Mouse (Mus musculus): ENCODE results near the gene Lrpprc.

Lrpprc gene

DNA sequence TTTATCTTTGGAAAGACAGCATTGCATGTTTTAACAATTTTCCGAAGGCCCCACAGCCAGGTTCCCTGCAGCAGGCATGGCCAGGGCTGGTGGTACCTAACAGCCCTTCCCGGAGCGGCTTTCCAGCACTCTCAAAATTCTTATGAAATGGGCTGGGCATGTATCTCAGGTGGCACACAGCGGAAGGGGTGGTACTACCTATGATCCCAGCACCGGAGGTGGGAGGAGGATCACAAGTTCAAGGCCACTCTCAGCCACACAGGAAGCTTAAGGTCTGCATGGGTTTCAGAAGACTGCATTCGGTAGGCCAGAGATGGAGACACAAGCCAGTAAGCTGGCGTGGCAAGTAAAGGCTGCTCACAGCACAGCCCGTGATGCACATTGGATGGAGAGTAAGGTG is 31.6 kb downstream of the Lrpprc start:
- DNase-seq: no peak

- DNase-seq: no peak
Observed at GRCm38 (mm10) chr17:84758374-84758773, 32.2 kb downstream of the Lrpprc start.

DNA sequence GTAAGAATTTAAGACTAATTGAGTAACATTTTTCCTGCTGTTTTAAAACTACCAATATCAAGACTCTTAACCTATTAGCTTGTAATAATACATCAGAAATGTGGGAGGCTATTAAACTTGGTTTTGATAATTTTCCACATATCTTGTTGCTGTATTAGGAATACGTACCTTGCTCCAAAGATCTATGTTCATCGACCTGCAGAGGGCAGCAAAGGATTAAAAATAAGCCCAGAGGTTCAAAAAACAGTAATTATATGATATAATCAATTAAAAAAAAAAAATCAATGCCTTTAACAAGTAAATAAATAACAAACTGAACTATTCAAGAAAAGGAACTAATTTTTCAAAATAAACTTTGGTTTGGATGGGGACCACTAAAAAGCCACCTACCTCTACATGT is 34.5 kb downstream of the Lrpprc start:
- peak in 1 of 2 experiments; percentile 60 for DNase-seq

GRCm38 (mm10) chr17:84753489-84753888 is 37.1 kb downstream of the Lrpprc start:
- DNase-seq: no peak

DNA sequence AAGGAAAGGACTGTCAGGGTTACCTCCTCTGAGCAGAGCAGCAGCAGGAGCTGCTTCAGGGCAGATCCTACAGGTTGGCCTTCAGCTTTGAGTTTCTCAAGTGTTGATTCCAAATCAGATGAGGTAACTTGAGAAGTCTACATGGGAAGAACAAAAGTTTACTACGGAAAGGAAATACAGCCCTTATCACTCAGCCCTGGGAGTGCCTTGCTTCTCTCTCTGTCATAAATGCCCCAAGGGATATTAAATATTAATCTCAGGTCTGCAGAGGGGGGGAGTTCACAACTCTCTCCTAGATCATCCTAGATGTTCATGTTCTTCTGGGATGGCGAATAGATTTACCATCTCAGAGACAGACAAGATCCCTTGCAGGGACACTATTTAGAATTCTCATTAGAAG is 38.3 kb downstream of the Lrpprc start:
- DNase-seq: no peak

- DNase-seq: no peak
Observed at GRCm38 (mm10) chr17:84751630-84752191, 38.9 kb downstream of the Lrpprc start.

DNA sequence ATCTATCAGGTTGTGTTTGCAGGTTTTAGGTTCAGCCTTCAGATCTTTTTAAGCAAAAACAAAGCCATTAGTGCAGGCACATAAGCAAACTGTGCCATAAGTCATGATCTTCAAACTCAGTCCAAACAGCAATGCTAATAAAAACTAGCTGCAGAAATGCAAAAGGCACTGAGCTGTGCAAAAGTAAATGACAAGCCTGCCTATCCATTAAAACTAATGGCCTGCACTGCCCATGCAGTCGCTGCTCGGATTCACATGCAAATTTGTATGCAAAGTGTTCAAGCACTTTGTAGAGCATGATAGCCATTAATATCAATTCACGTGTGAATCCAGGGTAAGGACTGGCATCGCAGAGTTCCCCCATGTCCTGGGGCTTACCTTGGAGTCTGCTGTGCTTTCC is 40.5 kb downstream of the Lrpprc start:
- DNase-seq: no peak

DNA sequence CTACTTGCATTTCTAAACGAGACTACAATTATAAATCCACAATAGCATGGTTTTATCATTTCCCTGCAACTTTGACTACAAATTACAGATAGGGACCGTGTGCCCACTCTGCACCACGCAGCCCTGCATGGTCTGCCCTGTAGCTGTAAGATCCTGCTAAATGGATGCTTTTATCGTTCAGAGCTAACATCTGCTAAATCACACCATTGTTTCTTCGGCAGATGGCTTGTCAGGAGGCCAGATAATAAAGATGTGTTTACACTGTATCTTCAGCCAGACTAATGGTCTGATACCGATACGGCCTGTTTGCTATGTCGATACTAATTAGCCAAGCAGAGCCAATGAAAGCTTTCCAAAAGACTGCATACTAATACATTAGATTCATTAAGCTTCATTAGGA is 41.3 kb downstream of the Lrpprc start:
- DNase-seq: no peak

DNA sequence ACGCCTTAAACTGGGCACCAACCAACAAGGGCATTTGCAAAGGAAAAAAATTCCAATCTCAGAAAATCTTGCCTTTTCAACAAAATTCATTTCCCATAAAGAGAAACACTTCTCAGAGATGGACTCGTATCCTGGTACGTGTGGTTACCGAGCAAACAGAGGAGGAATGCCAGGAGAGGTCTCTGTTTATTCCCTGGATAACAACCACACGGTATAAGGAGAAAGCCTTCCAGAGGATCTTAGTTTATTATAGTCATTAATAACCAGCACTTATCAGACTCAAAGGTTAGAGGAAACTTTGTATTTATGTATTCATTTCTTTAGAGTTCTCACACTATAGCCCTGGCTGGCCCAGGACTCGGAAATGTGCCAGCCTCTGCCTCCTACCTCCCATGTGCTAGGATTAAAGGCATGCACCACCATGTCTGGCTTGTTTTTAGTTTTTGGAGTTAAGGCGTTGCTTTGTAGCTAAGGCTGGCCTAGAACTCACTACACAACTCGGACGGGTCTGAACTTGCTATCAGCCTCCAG is 42.4 kb downstream of the Lrpprc start:
- DNase-seq: no peak

DNA sequence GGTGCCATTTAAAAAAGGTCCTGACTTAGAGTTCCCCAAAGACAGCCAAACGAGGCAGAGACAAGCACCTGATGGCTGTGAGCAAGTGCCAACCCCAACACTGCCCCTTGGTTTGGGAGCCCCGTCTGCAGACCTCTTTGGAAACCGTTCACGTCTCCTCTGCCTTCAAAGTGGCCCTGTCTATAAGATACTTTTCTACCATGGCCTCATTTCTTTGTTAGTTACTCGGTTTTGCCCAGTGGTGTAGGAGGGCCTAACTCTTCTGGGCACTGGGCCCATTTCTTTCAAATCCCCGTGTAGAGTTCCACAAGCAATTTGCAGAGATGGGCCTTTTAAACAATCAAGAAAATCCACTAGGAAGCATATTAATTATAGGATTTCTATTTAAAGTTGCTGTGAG is 43.4 kb downstream of the Lrpprc start:
- DNase-seq: no peak

DNA sequence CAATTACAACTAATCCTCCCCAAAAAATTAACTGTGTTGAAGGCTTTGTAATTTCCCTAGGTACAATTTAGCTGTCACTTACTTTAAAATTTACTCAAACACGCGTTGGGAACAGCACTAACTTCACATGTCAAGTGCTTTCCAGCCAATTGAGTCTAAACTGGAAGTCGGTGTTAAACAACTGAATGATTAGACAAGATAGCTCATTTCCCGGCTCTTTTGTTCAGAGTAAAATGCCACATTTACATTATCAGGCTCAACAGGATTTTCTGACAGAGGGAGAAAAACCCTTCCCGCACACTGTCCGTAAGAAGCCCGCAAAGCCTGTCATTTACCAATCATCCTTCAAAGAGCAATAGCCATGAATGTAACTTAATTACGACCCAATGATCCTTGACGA is 45.6 kb downstream of the Lrpprc start:
- DNase-seq: no peak

- DNase-seq: no peak
Observed at GRCm38 (mm10) chr17:84744256-84744655, 46.3 kb downstream of the Lrpprc start.

- no peak for DNase-seq
Observed at GRCm38 (mm10) chr17:84738073-84738797, 52.4 kb downstream of the Lrpprc start.

DNA sequence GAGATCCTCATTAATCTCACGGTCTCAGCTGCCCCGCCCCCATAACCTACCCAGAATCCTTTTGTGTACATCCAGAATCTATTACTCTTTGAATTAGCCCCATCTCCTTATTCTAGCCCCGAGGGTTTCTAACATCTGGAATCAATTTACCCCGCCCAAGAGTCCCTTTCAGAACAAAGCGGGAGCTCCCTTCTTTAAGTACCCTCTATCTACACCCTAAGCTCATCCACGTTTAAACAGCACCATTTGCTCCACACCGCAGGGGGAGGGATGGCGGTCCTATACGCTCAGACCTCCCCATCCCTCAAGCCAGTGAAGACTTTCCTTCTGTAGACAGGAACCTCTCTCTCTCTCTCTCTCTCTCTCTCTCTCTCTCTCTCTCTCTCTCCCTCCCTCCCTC is 53.9 kb downstream of the Lrpprc start:
- DNase-seq: no peak

DNA sequence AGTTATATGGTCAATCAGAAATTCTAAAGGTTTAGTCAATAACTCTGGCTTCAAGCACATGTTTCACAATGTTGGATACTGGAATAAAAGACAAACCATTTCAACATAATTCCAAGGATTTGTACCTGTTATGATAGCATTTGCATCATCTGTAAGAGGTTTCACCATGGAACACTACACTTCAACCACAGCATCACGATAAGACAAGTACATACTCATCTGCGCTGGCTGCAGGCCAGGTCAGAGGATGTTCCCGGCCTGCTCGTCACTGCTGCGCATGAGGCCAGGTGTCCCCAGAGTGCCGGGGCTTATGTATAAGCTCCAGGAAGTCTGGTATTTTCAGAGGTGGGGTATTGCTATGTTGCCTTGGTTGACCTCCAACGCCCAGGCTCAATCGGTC is 58.0 kb downstream of the Lrpprc start:
- DNase-seq: no peak

DNA sequence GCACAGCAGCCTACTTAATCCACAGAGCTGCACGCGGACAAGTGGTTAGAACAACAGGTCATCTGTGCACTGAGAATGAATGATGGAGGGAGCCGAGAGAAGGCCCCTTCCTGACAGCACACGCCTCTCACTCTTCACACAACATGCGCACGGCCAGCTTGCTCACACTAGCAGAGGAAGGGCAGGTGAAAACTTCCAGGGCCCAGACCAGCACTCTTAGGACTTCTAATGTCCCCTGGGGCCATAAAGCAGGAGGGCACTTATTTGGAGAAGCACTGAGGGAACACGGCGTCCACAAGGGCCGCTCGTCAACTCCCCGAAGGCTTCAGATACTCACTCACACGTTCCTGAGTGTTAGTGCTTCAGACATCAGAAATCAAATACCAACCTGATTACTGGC is 59.2 kb downstream of the Lrpprc start:
- DNase-seq: no peak

DNA sequence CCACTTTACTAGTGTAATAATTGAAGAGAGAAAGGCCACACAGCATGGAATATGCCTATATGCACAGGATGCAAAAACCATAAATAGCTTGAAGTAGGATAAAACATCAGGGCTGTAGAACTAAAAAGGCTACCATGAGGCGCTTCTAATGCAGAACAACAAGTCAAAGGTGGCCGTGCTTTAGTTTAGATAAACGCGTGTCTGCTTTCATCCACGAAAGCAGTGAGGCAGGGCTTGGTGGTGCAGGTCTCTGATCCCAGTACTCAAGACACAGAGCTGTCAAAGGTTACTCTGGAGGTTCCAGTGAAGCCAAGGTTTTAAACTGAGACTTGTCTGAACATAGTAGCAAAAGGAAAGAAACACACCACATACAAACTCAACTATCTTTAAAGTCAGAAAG is 61.4 kb downstream of the Lrpprc start:
- DNase-seq: no peak

DNA sequence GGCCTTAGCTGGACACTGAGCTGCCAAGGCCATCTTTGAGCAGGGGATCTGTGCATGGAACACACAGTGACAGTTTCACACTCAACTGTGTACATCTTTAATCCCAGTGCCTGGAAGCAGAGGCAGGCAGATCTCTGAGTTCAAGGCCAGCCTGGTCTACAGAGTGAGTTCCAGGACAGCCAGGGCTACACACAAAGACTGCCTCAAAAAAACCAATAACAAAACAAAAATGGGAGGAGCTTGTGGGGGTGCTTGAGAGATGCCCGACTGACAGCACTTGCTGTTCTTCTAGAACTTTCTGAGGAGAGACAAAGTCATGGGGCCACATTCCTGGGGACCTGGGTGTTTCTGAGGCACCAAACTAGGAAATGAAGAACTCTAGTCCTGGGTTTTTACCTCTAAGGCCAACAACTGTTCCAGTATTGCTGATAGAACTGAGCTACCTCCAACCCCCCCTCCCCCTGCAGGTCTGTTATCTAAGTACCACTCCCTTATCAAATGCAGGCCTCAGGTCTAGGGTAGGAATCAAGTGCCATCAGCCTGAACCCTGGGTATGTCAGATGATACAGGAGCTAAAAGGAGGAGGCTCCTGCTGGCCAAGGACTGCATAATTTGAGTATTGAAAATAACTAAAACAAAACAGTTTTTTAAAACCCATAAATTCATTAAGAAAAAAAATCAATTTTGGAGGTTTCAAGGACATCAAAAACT is 62.2 kb downstream of the Lrpprc start:
- no peak for DNase-seq

DNA sequence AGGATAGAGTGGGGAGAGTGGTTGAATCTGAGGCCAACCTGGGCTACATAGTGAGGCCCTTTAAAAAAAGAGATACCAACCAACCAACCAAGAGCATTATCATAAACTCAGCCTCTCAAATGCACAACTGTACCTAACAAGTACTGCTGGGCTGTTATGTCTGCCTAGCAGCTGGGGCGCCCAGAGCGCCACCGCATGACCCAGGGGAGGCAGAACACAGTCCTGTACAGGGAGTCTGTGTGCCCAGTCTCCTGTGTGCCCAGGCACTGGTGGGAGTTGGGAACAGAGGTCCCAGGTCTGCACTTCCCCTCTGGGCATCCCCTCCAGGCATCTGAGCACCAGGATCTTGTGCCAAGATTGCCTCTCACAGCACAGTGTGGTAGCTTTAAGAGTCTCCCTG is 65.4 kb downstream of the Lrpprc start:
- DNase-seq: no peak

DNA sequence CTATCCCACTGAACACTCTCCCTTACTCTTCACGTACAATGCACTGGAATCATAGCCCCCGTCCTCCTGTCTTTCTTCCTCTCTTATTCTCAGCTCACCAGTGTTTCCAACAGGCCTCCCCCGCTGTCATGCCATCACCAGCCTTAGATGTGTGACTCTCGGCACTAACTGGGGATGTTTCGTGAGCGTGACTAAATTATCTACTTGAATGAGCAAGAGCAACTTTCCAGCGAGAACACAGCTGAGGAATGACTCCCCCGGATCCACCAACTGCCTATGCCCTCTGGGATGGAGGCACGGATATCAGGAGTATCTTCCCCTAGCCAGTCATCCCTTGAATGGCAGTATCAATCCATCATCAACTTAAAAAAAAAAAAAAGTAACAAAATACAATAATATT is 66.6 kb downstream of the Lrpprc start:
- DNase-seq: no peak

DNA sequence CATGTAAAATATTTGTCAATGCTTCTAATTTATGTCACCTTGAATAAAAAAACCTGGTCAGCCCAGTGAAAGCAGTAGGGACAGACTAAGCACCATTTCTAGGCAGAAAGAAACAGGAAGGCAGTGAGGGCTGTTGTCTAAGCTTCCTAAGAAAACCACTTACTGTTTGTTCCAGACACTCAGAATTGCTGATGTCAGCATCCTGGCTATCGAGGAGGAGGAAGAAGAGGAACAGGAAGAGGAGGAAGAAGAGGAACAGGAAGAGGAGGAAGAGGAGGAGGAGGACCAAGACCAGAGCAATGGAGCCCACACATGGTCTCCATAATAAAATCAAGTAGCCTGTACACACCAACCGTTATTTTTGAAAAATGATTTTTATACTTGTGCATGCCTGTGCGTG is 71.5 kb downstream of the Lrpprc start:
- no peak for DNase-seq

- no peak for DNase-seq
Observed at GRCm38 (mm10) chr17:84717416-84717815, 73.2 kb downstream of the Lrpprc start.

DNA sequence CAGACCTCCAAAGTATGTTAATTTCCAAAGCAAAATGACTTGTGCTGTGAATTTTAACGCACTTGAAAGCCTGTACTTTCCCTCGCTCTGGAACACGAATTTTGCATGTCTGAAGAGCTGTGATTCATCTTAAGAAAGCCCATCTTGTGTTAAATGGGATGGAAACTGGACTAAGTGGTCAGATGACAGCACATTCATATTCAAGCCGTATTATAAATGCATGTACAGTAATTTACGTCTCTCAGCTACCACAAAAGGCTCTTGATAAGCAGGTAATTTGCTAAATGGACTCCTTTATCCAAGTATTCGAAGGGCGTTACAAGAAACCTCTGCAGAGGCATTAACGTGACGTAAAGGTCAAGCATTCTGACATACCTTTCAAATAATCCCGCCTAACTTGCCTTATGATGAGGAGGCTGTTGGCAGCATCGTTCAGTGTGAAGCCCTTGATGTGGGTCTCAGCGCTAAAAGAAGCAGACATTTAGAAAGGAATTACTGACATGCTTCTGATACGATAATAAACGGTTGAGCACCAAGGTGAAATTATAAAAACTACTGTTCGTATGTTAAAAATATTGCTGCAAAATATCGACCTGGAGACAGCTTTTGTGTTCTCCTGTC is 74.2 kb downstream of the Lrpprc start:
- DNase-seq: no peak

DNA sequence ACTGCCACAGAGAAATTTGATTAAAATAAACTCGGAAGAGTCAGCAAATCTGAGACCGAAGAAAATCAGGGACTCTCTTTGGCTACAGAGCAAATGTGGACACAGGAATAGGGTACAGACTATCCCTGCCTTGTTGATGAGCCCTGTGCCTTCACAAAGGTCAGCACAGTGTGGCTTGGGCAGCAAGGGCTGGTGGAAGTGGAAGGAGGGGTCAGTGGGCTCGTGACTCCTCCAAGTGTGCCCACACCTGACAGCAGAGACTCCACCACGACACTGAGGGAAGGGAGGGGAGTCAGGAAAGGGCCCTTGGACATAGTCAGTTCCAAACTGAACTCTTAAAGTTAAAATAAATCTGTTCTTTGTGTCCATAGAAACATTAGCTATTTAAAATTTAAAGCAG is 75.7 kb downstream of the Lrpprc start:
- no peak for DNase-seq
